Mouse (Mus musculus): ENCODE measurements around the gene Uqcc1. TPM values are rescaled to one million over a fixed set of nuclear protein-coding genes. Genes with fewer than 3 reads are reported as not detected.

The Uqcc1 gene
- polyA plus RNA-seq, 1 experiment from 2014 or later: 31.7 TPM

DNA sequence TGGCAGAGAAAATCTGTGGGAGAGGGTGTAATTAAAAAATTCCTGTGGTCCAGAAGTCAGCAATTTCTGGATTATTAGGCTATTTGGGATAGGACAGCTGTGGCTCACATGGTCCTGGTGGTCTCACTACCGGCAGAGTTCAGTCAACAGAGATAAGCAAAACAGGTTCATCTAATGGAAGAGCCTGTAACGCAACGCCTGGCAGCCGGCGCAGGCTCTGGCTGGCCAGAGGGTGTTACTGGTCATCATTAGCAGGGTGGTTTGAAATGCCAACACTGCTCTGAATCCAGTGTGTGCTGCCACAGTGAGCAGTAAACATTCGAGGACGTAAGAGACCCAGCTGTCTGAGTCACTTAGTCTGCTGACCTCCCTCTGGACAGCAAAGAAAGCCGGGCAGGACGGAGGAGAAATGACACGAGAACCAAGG lies 44.8 kb downstream of the Uqcc1 start:
- no peak overlapping the region for H3K4me2 ChIP-seq (ENCODE audit: low read depth, low read length)
- H3K9ac ChIP-seq (replicated peaks): no peak overlapping the region
- WGBS (ENCODE audit: insufficient replicate concordance): 85% methylated on average over 10 of the region's 10 CpGs
- H3K4me1 ChIP-seq (ENCODE audit: insufficient read depth): no peaks in the 10 kb centered on the region
- DNase-seq (no peak), ATAC-seq (no peak)
- H3K36me3 ChIP-seq (replicated peaks; ENCODE audit: insufficient read depth, low read length): peaks cover 26% of the 10 kb centered on the region
- no peak overlapping the region for H3K4me3 ChIP-seq (ENCODE audit: low read depth, low read length)
- no peak for TF ChIP-seq CTCF (IDR thresholded peaks at IDR 0.05; ENCODE audit: low read depth)
- TF ChIP-seq EP300 (IDR thresholded peaks at IDR 0.05; ENCODE audit: low read depth): no peak
- no peak overlapping the region for H3K27ac ChIP-seq (ENCODE audit: low read depth)
- H3K27me3 ChIP-seq (ENCODE audit: insufficient read depth, low read length): no peaks in the 10 kb centered on the region
- H3K9me3 ChIP-seq (ENCODE audit: low read length): no peaks in the 10 kb centered on the region

- DNase-seq (no peak), ATAC-seq (no peak)
- H3K36me3 ChIP-seq (replicated peaks; ENCODE audit: insufficient read depth, low read length): peaks cover 26% of the 10 kb centered on the region
- no peak overlapping the region for H3K27ac ChIP-seq (ENCODE audit: low read depth)
- no peak overlapping the region for H3K9ac ChIP-seq (replicated peaks)
- no peak overlapping the region for H3K4me2 ChIP-seq (ENCODE audit: low read depth, low read length)
- no peak for TF ChIP-seq CTCF (IDR thresholded peaks at IDR 0.05; ENCODE audit: low read depth)
- TF ChIP-seq EP300 (IDR thresholded peaks at IDR 0.05; ENCODE audit: low read depth): no peak
- no peaks in the 10 kb centered on the region for H3K4me1 ChIP-seq (ENCODE audit: insufficient read depth)
- no peaks in the 10 kb centered on the region for H3K9me3 ChIP-seq (ENCODE audit: low read length)
- 64% methylated on average over 3 of the region's 3 CpGs for WGBS (ENCODE audit: insufficient replicate concordance)
- H3K27me3 ChIP-seq (ENCODE audit: insufficient read depth, low read length): no peaks in the 10 kb centered on the region
- H3K4me3 ChIP-seq (ENCODE audit: low read depth, low read length): no peak overlapping the region
Measured at GRCm38 (mm10) chr2:155882087-155882486, 48.0 kb downstream of the Uqcc1 start.

DNA sequence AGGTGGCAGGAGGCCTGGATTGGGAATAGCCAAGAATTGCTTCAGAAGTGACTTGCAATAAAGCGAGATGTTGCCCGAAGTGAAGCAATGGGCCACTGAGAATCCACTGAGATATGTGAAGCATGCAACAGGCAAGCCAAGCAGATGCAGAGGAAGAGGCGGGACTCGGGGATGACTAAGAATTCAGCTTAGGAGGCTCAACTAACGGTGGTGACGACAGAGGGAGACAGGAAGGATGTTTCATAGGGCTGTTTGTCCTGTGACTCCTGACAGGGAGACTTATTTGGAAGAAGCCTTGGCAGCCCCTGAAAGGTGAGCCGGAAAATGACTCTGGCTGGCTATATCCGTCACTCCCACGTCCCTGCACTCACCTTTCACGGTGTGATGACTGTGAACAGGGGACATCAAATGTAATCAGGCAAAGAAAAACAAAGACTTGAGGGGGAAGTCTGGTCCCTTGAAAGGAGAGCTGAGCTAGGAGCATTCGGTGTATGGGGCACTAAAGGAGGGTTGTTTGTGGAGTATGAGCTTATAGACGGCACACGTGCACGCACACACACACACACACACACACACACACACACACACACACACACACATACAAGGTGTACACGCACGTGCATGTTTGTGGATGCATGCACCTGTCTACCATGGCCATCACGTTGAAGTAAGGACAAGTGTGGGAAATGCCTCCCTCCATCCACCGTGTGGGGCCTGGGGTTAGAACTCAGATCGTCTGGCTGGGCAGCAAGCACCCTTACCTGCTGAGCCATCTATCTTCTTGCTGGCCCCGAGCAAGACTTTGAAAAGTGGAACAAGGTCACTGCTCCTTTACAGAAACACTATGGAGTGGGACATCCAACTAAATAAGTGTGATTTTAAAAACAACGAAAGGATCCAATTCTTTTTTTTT lies 50.9 kb downstream of the Uqcc1 start:
- H3K27me3 ChIP-seq (ENCODE audit: insufficient read depth, low read length): no peaks in the 10 kb centered on the region
- no peak overlapping the region for H3K9ac ChIP-seq (replicated peaks)
- no peaks in the 10 kb centered on the region for H3K4me1 ChIP-seq (ENCODE audit: insufficient read depth)
- H3K4me2 ChIP-seq (ENCODE audit: low read depth, low read length): no peak overlapping the region
- H3K4me3 ChIP-seq (ENCODE audit: low read depth, low read length): no peak overlapping the region
- DNase-seq (peak; percentile 29), ATAC-seq (peak; percentile 40)
- peaks cover 16% of the 10 kb centered on the region for H3K36me3 ChIP-seq (replicated peaks; ENCODE audit: insufficient read depth, low read length)
- 0 out of 2 replicates have a peak overlapping the region, but pooled peaks have one; percentile 44 for H3K27ac ChIP-seq (ENCODE audit: low read depth)
- TF ChIP-seq EP300 (IDR thresholded peaks at IDR 0.05; ENCODE audit: low read depth): no peak
- no peak for TF ChIP-seq CTCF (IDR thresholded peaks at IDR 0.05; ENCODE audit: low read depth)
- WGBS (ENCODE audit: insufficient replicate concordance): 75% methylated on average over 21 of the region's 21 CpGs
- no peaks in the 10 kb centered on the region for H3K9me3 ChIP-seq (ENCODE audit: low read length)

DNA sequence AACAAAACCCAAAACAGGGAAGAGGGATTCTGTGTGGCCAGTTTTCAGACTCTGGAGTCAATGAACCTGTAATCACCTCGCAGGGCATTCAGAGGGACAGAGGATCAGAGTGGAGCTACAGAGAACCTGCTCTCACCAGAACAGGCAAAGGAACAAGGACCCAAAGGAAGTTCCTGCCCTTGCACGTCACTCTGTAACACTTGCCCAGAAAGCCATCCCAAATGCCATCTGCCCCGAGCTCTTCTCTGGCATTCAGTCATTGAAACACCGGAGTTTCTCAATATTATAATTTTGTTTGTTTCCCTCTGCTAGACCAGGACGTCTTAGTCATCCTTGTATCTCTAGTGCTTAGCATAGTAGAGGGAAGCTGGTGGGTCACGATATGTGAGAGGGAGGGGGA lies 56.5 kb downstream of the Uqcc1 start:
- Histone ChIP-seq H3K27ac (ENCODE audit: low read depth) (no peak overlapping the region), H3K9me3 (ENCODE audit: low read length) (no peaks in the 10 kb centered on the region), H3K4me1 (ENCODE audit: insufficient read depth) (no peaks in the 10 kb centered on the region), H3K4me2 (ENCODE audit: low read depth, low read length) (no peak overlapping the region), H3K9ac (replicated peaks) (no peak overlapping the region), H3K36me3 (replicated peaks; ENCODE audit: insufficient read depth, low read length) (peaks cover 16% of the 10 kb centered on the region; the same call in 1 of the 2 replicates), H3K4me3 (ENCODE audit: low read depth, low read length) (no peak overlapping the region), H3K27me3 (ENCODE audit: insufficient read depth, low read length) (no peaks in the 10 kb centered on the region)
- ATAC-seq (no peak), DNase-seq (no peak)
- TF ChIP-seq EP300 (IDR thresholded peaks at IDR 0.05; ENCODE audit: low read depth) (no peak), CTCF (IDR thresholded peaks at IDR 0.05; ENCODE audit: low read depth) (no peak)
- 72% methylated on average over 6 of the region's 6 CpGs for WGBS (ENCODE audit: insufficient replicate concordance)

- no peaks in the 10 kb centered on the region for H3K27me3 ChIP-seq (ENCODE audit: insufficient read depth, low read length)
- no peak for DNase-seq
- no peak for ATAC-seq
- no peak overlapping the region for H3K4me2 ChIP-seq (ENCODE audit: low read depth, low read length)
- H3K27ac ChIP-seq (ENCODE audit: low read depth): no peak overlapping the region
- no peak overlapping the region for H3K4me3 ChIP-seq (ENCODE audit: low read depth, low read length)
- H3K4me1 ChIP-seq (ENCODE audit: insufficient read depth): no peaks in the 10 kb centered on the region
- peaks cover 19% of the 10 kb centered on the region; the same call in 1 of the 2 replicates for H3K36me3 ChIP-seq (replicated peaks; ENCODE audit: insufficient read depth, low read length)
- 73% methylated on average over 10 of the region's 10 CpGs for WGBS (ENCODE audit: insufficient replicate concordance)
- no peak overlapping the region for H3K9ac ChIP-seq (replicated peaks)
- H3K9me3 ChIP-seq (ENCODE audit: low read length): no peaks in the 10 kb centered on the region
- TF ChIP-seq EP300 (IDR thresholded peaks at IDR 0.05; ENCODE audit: low read depth): no peak
Measured at GRCm38 (mm10) chr2:155872930-155873507, 57.1 kb downstream of the Uqcc1 start.

DNA sequence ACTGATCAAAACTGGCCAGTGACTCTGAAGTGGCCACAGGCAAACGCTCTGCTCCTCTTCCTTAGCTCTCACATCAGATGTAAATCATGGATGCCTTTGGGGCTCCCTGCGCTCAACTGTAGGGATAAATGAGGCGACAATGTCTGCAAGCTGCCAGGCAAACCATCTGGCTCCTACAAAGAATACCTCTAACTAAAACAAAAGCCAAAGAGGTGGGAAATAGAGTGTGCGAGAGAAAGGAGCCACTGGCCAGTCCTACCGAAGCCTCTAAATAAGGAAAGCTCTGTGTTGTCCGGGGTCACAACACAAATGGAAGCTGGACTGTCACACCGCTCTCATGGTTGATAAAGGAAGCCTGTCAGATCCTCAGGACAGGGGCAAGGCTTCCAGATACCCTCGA lies 57.6 kb downstream of the Uqcc1 start:
- Histone ChIP-seq H3K27me3 (ENCODE audit: insufficient read depth, low read length) (no peaks in the 10 kb centered on the region), H3K4me2 (ENCODE audit: low read depth, low read length) (no peak overlapping the region), H3K4me1 (ENCODE audit: insufficient read depth) (no peaks in the 10 kb centered on the region), H3K36me3 (replicated peaks; ENCODE audit: insufficient read depth, low read length) (peaks cover 19% of the 10 kb centered on the region; the same call in 1 of the 2 replicates), H3K9me3 (ENCODE audit: low read length) (no peaks in the 10 kb centered on the region), H3K9ac (replicated peaks) (no peak overlapping the region), H3K27ac (ENCODE audit: low read depth) (no peak overlapping the region), H3K4me3 (ENCODE audit: low read depth, low read length) (no peak overlapping the region)
- TF ChIP-seq EP300 (IDR thresholded peaks at IDR 0.05; ENCODE audit: low read depth) (no peak), CTCF (IDR thresholded peaks at IDR 0.05; ENCODE audit: low read depth) (no peak)
- ATAC-seq (no peak), DNase-seq (no peak)
- 80% methylated on average over 8 of the region's 8 CpGs for WGBS (ENCODE audit: insufficient replicate concordance)

All from liver, postnatal 0 days (tissue).